Mouse (Mus musculus) ES-E14 (cell line): ENCODE results near the gene Casc1. TPM values are rescaled to one million over a fixed set of nuclear protein-coding genes. Genes with fewer than 3 reads are reported as not detected.

Experiments used
- DNase-seq: peaks from one replicate; pipeline ENCODE4 v3.0.0-alpha.2; 2013; ENCODE audit warnings: low read depth, low spot score
- H3K27ac ChIP-seq: 2 replicates; pipeline ENCODE4 v1.5.1; 2012; ENCODE audit warnings: low read depth, mild to moderate bottlenecking, low read length, moderate library complexity, mixed read lengths; ENCODE audit not compliant: poor library complexity, insufficient read depth, severe bottlenecking
- H3K36me3 ChIP-seq: 2 replicates; pipeline ENCODE4 v1.6.1; 2012; ENCODE audit warnings: mild to moderate bottlenecking, low read length, moderate library complexity, mixed read lengths; ENCODE audit not compliant: control insufficient read depth, poor library complexity, insufficient read depth, severe bottlenecking
- H3K4me1 ChIP-seq, 2 experiments: fragments of 150-350 bp in 1 of 2; sonication (generic) in 1 of 2; 2 replicates each; pipeline ENCODE4 v1.6.1; 2012; ENCODE audit warnings: low read length in 2 of 2, mild to moderate bottlenecking in 1 of 2, mixed read lengths in 1 of 2; ENCODE audit not compliant: control insufficient read depth in 2 of 2, insufficient read depth in 2 of 2, poor library complexity in 1 of 2
- H3K4me3 ChIP-seq, 2 experiments: fragments of 150-350 bp in 1 of 2; sonication (generic) in 1 of 2; 2 replicates each; pipeline ENCODE4 v1.5.1; 2012; ENCODE audit warnings: low read length in 2 of 2, low read depth in 1 of 2, mild to moderate bottlenecking in 1 of 2, mixed read lengths in 1 of 2; ENCODE audit not compliant: insufficient read depth in 1 of 2, poor library complexity in 1 of 2, severe bottlenecking in 1 of 2
- H3K9ac ChIP-seq: 2 replicates; pipeline ENCODE4 v1.6.1; 2012; ENCODE audit warnings: low read depth, mild to moderate bottlenecking, low read length, mixed read lengths; ENCODE audit not compliant: poor library complexity, insufficient read depth, severe bottlenecking
- H3K9me3 ChIP-seq: fragments of 150-350 bp; sonication (generic); 2 replicates; pipeline ENCODE4 v1.6.1; 2012; ENCODE audit warnings: low read depth, mild to moderate bottlenecking, low read length; ENCODE audit not compliant: control insufficient read depth, insufficient read depth
- CHD2 ChIP-seq: IDR thresholded peaks from 2 replicates; pipeline ENCODE4 v1.6.1; 2014; ENCODE audit warnings: mild to moderate bottlenecking, low read depth, low read length, inconsistent platforms
- HCFC1 ChIP-seq: IDR thresholded peaks from 2 replicates; pipeline ENCODE4 v1.6.1; 2012; ENCODE audit warnings: low read length, inconsistent platforms, borderline replicate concordance; ENCODE audit not compliant: insufficient read depth
- MAFK ChIP-seq: IDR thresholded peaks from 2 replicates; pipeline ENCODE4 v1.6.1; 2014; ENCODE audit warnings: mild to moderate bottlenecking, low read depth, low read length, inconsistent platforms; ENCODE audit not compliant: insufficient read depth
- ZC3H11A ChIP-seq: IDR thresholded peaks from 2 replicates; pipeline ENCODE4 v1.6.1; 2012; ENCODE audit warnings: low read depth, mild to moderate bottlenecking, inconsistent platforms, low read length, borderline replicate concordance
- ZNF384 ChIP-seq: IDR thresholded peaks from 2 replicates; pipeline ENCODE4 v1.6.1; 2012; ENCODE audit warnings: low read depth, low read length, inconsistent platforms
- in situ Hi-C, 2 experiments: fragments of 600-800 bp; cut with MboI; formaldehyde crosslinking; loops; one replicate each; pipeline ENCODE4 v1.15.1; 2025; ENCODE audit warnings: low sequenced_read_pairs in 2 of 2, inconsistent platforms in 1 of 2; ENCODE audit not compliant: unreplicated experiment in 2 of 2
- total RNA-seq: library from RNA; depleted of rRNA; stranded (reverse); fragments of 300-350 nt; gene quantifications from 2 replicates; pipeline ENCODE4 v1.2.3, GENCODE M21; 2012

Casc1 gene
- total RNA-seq, 1 experiment = 0.80 TPM

GRCm38 (mm10) chr6:145158619-145159018 is 52.2 kb downstream of the Casc1 start:
- no peak for DNase-seq
- no peak for TF ChIP-seq ZC3H11A
- TF ChIP-seq CHD2 = no peak
- no peak for TF ChIP-seq HCFC1
- no peak for TF ChIP-seq ZNF384
- TF ChIP-seq MAFK = no peak

GRCm38 (mm10) chr6:145149054-145149453 is 61.8 kb downstream of the Casc1 start:
- TF ChIP-seq MAFK (no peak), CHD2 (no peak), ZC3H11A (no peak), ZNF384 (no peak), HCFC1 (no peak)
- DNase-seq = no peak
- in situ Hi-C loops = no loop called here
- Histone ChIP-seq H3K27ac (no peak overlapping the region), H3K9me3 (no peaks in the 10 kb centered on the region), H3K36me3 (no peaks in the 10 kb centered on the region), H3K4me3 (no peak overlapping the region), H3K4me1 (peaks cover 2 to 18% of the 10 kb centered on the region in 2 experiments), H3K9ac (no peak overlapping the region)

More at GRCm38 (mm10) chr6:145158619-145159018, 52.2 kb downstream of the Casc1 start:
- Histone ChIP-seq H3K4me1 (peaks cover 0 to 10% of the 10 kb centered on the region in 2 experiments; a peak in 2 of 4 replicates), H3K36me3 (no peaks in the 10 kb centered on the region), H3K4me3 (no peak overlapping the region; a peak in 1 of 4 replicates), H3K9me3 (no peaks in the 10 kb centered on the region), H3K9ac (no peak overlapping the region), H3K27ac (no peak overlapping the region)
- in situ Hi-C loops = no loop called here

GRCm38 (mm10) chr6:145147716-145148115 is 63.1 kb downstream of the Casc1 start:
- Histone ChIP-seq H3K4me1 (peaks cover 2 to 18% of the 10 kb centered on the region in 2 experiments), H3K27ac (no peak overlapping the region), H3K4me3 (no peak overlapping the region), H3K9me3 (no peaks in the 10 kb centered on the region), H3K36me3 (no peaks in the 10 kb centered on the region), H3K9ac (no peak overlapping the region)
- DNase-seq = no peak
- in situ Hi-C loops = no loop called here
- TF ChIP-seq ZNF384 = no peak
- TF ChIP-seq HCFC1 = no peak
- TF ChIP-seq ZC3H11A = no peak
- TF ChIP-seq MAFK = no peak
- no peak for TF ChIP-seq CHD2

- H3K4me3 ChIP-seq = no peak overlapping the region
- no peak for DNase-seq
- H3K9me3 ChIP-seq = no peaks in the 10 kb centered on the region
- TF ChIP-seq HCFC1 (no peak), ZNF384 (no peak), CHD2 (no peak), ZC3H11A (no peak), MAFK (no peak)
- H3K4me1 ChIP-seq = peaks cover 2 to 22% of the 10 kb centered on the region in 2 experiments
- in situ Hi-C loops = no loop called here
- no peaks in the 10 kb centered on the region for H3K36me3 ChIP-seq
- H3K27ac ChIP-seq = no peak overlapping the region
- H3K9ac ChIP-seq = no peak overlapping the region
Measured at GRCm38 (mm10) chr6:145145173-145145572, 65.6 kb downstream of the Casc1 start.

DNA sequence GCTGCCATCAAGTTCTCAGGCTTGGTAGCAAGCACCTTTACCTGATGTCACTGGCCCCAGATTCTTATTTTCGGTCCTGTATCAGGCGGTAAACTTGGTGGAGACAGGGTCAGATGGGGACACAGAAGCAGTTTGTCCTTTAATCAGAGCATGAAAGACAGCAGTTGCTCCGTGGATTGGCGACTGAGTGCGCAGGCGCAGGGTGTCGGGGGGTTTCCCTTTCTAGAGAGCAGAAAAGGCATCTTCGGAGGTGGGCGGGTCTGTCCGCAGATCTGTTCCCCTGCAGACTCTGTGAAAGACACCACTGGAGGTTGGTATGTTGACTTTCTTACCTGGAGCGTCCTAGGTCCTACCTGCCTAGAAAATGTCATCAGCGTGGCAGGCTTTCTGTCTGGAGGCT is 69.0 kb downstream of the Casc1 start:
- TF ChIP-seq MAFK (no peak), ZNF384 (no peak), HCFC1 (no peak), CHD2 (no peak), ZC3H11A (no peak)
- Histone ChIP-seq H3K4me3 (no peak overlapping the region), H3K9ac (no peak overlapping the region), H3K4me1 (peaks cover 2 to 18% of the 10 kb centered on the region in 2 experiments), H3K36me3 (no peaks in the 10 kb centered on the region), H3K27ac (no peak overlapping the region), H3K9me3 (no peaks in the 10 kb centered on the region)
- in situ Hi-C loops = no loop called here
- DNase-seq = no peak
